Mouse (Mus musculus): ENCODE data around the gene Pcdh18. TPM values are rescaled to one million over a fixed set of nuclear protein-coding genes. Genes with fewer than 3 reads are reported as not detected.

Pcdh18 gene
- polyA plus RNA-seq, 1 experiment from 2014 or later: 11.3 TPM

DNA sequence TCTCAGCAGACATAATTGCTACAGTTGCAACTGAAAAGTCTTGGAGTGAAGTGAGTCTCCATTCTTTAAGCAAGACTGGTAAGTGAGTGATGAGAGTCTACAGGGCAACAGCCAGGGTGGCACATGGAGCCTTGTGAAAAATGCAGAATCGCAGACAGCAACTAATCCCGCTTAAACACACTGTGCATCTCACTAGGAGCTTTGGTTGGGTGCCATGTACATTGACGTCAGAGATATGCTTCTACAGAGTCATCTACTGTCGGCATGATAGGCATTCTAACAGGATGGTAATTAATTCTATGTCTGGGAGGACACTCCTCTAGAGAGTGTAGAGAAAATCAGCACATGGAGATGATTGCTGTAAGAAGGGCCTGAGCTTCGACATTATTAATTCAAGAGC is 5.6 kb upstream of the Pcdh18 start:
- Histone ChIP-seq H3K36me3 (ENCODE audit: control insufficient read depth, insufficient read depth, low read length) (no peaks in the 10 kb centered on the region), H3K9me3 (ENCODE audit: control insufficient read depth, low read length) (no peaks in the 10 kb centered on the region), H3K27ac (replicated peaks) (no peak overlapping the region), H3K4me2 (replicated peaks; ENCODE audit: low read depth) (no peak overlapping the region), H3K4me1 (replicated peaks; ENCODE audit: control insufficient read depth, insufficient read depth) (no peaks in the 10 kb centered on the region), H3K4me3 (ENCODE audit: low read depth, low read length) (no peak overlapping the region), H3K9ac (ENCODE audit: low read length) (no peak overlapping the region), H3K27me3 (ENCODE audit: control insufficient read depth, insufficient read depth, low read length) (no peaks in the 10 kb centered on the region)
- no peak for ATAC-seq (ENCODE audit: low FRiP score, low TSS enrichment)
- 79% methylated on average over 5 of the region's 5 CpGs for WGBS
- no peak for TF ChIP-seq EP300 (optimal IDR thresholded peaks at IDR 0.05)
- no peak for TF ChIP-seq CTCF (IDR thresholded peaks at IDR 0.05; ENCODE audit: low read depth)
- DNase-seq (ENCODE audit: low spot score): no peak

DNA sequence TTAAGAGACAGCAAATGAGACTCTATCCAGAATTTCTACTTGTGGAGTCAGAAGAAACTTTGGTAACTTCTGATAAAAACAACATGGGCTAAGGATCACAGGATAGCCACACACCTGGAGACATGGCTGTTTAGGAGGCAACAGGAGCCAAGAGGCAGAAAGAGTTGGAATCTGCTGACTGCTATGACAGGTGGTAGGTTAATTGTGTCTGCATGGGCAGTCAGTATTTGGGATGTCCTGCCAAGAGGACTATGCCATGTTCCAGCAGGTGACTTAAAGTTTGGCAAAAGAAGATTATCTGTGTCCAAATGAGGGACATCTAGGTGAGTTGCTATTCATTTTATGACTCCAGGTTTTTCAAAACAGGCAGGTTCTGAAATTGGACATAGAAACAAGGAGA is 4.8 kb upstream of the Pcdh18 start:
- Histone ChIP-seq H3K36me3 (ENCODE audit: control insufficient read depth, insufficient read depth, low read length) (no peaks in the 10 kb centered on the region), H3K27ac (replicated peaks) (no peak overlapping the region), H3K4me1 (replicated peaks; ENCODE audit: control insufficient read depth, insufficient read depth) (no peaks in the 10 kb centered on the region), H3K4me2 (replicated peaks; ENCODE audit: low read depth) (no peak overlapping the region), H3K27me3 (ENCODE audit: control insufficient read depth, insufficient read depth, low read length) (no peaks in the 10 kb centered on the region), H3K4me3 (ENCODE audit: low read depth, low read length) (no peak overlapping the region), H3K9ac (ENCODE audit: low read length) (no peak overlapping the region), H3K9me3 (ENCODE audit: control insufficient read depth, low read length) (no peaks in the 10 kb centered on the region)
- no peak for DNase-seq (ENCODE audit: low spot score)
- no peak for TF ChIP-seq CTCF (IDR thresholded peaks at IDR 0.05; ENCODE audit: low read depth)
- TF ChIP-seq EP300 (optimal IDR thresholded peaks at IDR 0.05): no peak
- no peak for ATAC-seq (ENCODE audit: low FRiP score, low TSS enrichment)

DNA sequence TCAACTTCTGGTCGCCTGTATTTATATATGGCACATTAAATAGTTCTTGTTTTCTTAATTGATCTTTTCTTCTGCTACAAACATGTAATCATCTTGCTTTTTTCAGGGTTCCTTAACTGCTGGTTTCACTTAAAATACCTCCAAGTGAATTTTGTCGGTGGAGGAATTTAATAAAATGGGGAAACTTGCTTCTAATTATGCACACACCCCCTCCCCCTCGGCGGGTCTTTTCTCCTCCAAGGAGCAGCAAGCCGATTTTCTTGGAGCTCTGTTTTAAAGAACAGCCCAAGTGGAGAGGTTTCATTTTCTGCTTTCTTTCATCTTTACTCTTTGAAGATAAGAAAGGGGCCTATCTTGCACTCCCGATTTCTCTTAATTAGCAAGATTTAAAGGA is 498 bp upstream of the Pcdh18 start:
- Histone ChIP-seq H3K27me3 (ENCODE audit: control insufficient read depth, insufficient read depth, low read length) (no peaks in the 10 kb centered on the region), H3K27ac (replicated peaks) (peak overlapping the region; percentile 91), H3K9ac (ENCODE audit: low read length) (peak overlapping the region; percentile 71; the same call in 1 of the 2 replicates), H3K4me2 (replicated peaks; ENCODE audit: low read depth) (peak overlapping the region; percentile 63), H3K9me3 (ENCODE audit: control insufficient read depth, low read length) (no peaks in the 10 kb centered on the region), H3K4me3 (ENCODE audit: low read depth, low read length) (peak overlapping the region; percentile 68), H3K4me1 (replicated peaks; ENCODE audit: control insufficient read depth, insufficient read depth) (no peaks in the 10 kb centered on the region), H3K36me3 (ENCODE audit: control insufficient read depth, insufficient read depth, low read length) (no peaks in the 10 kb centered on the region)
- TF ChIP-seq EP300 (optimal IDR thresholded peaks at IDR 0.05) (no peak), CTCF (IDR thresholded peaks at IDR 0.05; ENCODE audit: low read depth) (no peak)
- 0% methylated on average over 6 of the region's 6 CpGs for WGBS
- ATAC-seq (ENCODE audit: low FRiP score, low TSS enrichment) (no peak), DNase-seq (ENCODE audit: low spot score) (no peak)

DNA sequence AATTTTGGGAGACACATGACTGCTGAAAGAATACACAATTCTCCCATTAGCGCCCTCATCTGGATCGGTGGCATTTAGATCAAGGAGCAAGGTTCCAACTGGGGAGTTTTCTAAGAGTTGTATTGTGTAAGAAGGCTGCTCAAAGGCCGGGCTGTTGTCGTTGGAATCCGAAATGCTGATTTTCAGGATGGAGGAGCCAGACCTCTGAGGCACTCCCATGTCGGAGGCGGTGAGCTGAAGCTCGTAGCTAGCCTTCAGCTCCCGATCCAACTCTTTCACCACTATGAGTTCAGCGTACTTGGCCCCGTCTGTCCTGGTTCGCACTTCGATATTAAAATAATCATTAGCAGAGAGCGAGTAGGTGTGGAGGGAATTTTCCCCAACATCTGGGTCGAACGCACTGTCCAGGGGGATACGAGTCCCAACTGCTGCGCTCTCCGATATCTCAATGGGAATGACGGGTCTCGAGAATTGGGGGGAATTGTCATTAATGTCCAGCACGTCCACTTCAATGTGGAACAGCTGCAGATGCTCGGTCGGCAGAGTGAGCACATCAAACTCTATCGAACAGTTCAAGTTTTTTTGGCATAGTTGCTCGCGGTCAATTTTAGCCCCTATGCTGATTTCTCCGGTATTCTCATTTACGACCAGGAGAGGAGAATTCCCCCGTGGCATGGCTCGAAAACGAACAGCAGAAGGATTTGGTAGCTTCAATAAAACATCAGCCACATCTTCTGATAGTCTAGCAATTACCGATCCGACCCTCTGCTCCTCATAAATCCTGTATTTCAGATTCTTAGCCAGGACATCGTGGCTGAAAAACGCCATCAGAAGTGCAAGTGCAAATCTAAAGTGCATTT is 909 bp downstream of the Pcdh18 start:
- Histone ChIP-seq H3K4me3 (ENCODE audit: low read depth, low read length) (peak overlapping the region; percentile 68), H3K4me1 (replicated peaks; ENCODE audit: control insufficient read depth, insufficient read depth) (no peaks in the 10 kb centered on the region; the same call in 1 of the 2 replicates), H3K27ac (replicated peaks) (peak overlapping the region; percentile 91), H3K4me2 (replicated peaks; ENCODE audit: low read depth) (peak overlapping the region; percentile 63), H3K27me3 (ENCODE audit: control insufficient read depth, insufficient read depth, low read length) (no peaks in the 10 kb centered on the region), H3K36me3 (ENCODE audit: control insufficient read depth, insufficient read depth, low read length) (no peaks in the 10 kb centered on the region), H3K9me3 (ENCODE audit: control insufficient read depth, low read length) (no peaks in the 10 kb centered on the region), H3K9ac (ENCODE audit: low read length) (peak overlapping the region; percentile 71)
- ATAC-seq (ENCODE audit: low FRiP score, low TSS enrichment) (0 out of 2 replicates have a peak, but pooled peaks have one; percentile 28), DNase-seq (ENCODE audit: low spot score) (peak; percentile 18)
- WGBS: 1% methylated on average over 36 of the region's 36 CpGs
- TF ChIP-seq CTCF (IDR thresholded peaks at IDR 0.05; ENCODE audit: low read depth) (peak; percentile 69), EP300 (optimal IDR thresholded peaks at IDR 0.05) (no peak)

DNA sequence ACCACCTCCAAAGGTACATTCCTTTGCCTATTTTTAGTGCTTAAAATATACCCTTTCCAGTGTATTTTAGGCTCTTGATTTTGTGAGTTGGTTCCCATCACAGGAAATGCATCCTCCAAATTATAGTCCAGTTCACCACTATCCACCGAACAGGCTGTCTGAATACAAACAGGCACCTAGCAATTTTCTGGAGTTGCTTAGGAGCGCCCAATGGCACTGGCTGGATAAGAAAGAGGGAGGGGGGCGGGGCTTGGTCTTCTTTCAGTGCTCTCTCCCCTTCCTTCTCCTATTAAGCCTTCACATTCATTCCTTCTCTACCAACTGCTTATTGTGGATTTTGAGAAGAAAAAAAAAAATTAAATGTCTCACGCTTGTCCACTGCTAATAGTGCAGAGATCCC is 4.4 kb downstream of the Pcdh18 start:
- H3K27me3 ChIP-seq (ENCODE audit: control insufficient read depth, insufficient read depth, low read length): no peaks in the 10 kb centered on the region
- ATAC-seq (ENCODE audit: low FRiP score, low TSS enrichment) (no peak), DNase-seq (ENCODE audit: low spot score) (no peak)
- H3K4me2 ChIP-seq (replicated peaks; ENCODE audit: low read depth): peak overlapping the region; percentile 63
- no peaks in the 10 kb centered on the region for H3K9me3 ChIP-seq (ENCODE audit: control insufficient read depth, low read length)
- H3K4me3 ChIP-seq (ENCODE audit: low read depth, low read length): peak overlapping the region; percentile 68
- TF ChIP-seq CTCF (IDR thresholded peaks at IDR 0.05; ENCODE audit: low read depth) (no peak), EP300 (optimal IDR thresholded peaks at IDR 0.05) (no peak)
- no peak overlapping the region for H3K27ac ChIP-seq (replicated peaks)
- no peaks in the 10 kb centered on the region; the same call in 1 of the 2 replicates for H3K4me1 ChIP-seq (replicated peaks; ENCODE audit: control insufficient read depth, insufficient read depth)
- H3K36me3 ChIP-seq (ENCODE audit: control insufficient read depth, insufficient read depth, low read length): 0 out of 2 replicates have a peak, but pooled peaks cover 6% of the 10 kb centered on the region
- WGBS: 73% methylated on average over 4 of the region's 4 CpGs
- no peak overlapping the region for H3K9ac ChIP-seq (ENCODE audit: low read length)

Data from stomach, postnatal 0 days (tissue).